Mouse (Mus musculus) kidney, embryonic 14.5 days (tissue): ENCODE results near the gene Ntrk3. TPM values are rescaled to one million over a fixed set of nuclear protein-coding genes. Genes with fewer than 3 reads are reported as not detected.

ENCODE experiments used
- ATAC-seq: fragments of 200-750 bp; cut with Nextera tagmentation; 2 replicates; pipeline ENCODE4 v1.8.0; 2017; ENCODE audit warnings: moderate number of reproducible peaks, mild to moderate bottlenecking, moderate TSS enrichment, moderate library complexity; ENCODE audit not compliant: low FRiP score, low TSS enrichment
- H3K27ac ChIP-seq: fragments of 300-500 bp; sonication (generic); 2 replicates; pipeline ENCODE4 v1.5.1; 2014; ENCODE audit warnings: low read depth, mild to moderate bottlenecking, low read length, moderate library complexity, mixed read lengths
- H3K27me3 ChIP-seq: fragments of 300-500 bp; sonication (generic); 2 replicates; pipeline ENCODE4 v1.6.1; 2014; ENCODE audit warnings: mild to moderate bottlenecking, low read length; ENCODE audit not compliant: control insufficient read depth, insufficient read depth
- H3K36me3 ChIP-seq: fragments of 300-500 bp; sonication (generic); 2 replicates; pipeline ENCODE4 v1.6.1; 2014; ENCODE audit warnings: low read length, mixed read lengths; ENCODE audit not compliant: control insufficient read depth, insufficient read depth
- H3K4me1 ChIP-seq: fragments of 300-500 bp; sonication (generic); 2 replicates; pipeline ENCODE4 v1.6.1; 2014; ENCODE audit warnings: low read length, mixed read lengths; ENCODE audit not compliant: control insufficient read depth, insufficient read depth
- H3K4me2 ChIP-seq: fragments of 300-500 bp; sonication (generic); replicated peaks from 2 replicates; pipeline ENCODE4 v1.6.1; 2014; ENCODE audit warnings: low read depth, mild to moderate bottlenecking, low read length
- H3K4me3 ChIP-seq: fragments of 300-500 bp; sonication (generic); 2 replicates; pipeline ENCODE4 v1.5.1; 2014; ENCODE audit warnings: mild to moderate bottlenecking, low read length
- H3K9ac ChIP-seq: fragments of 300-500 bp; sonication (generic); 2 replicates; pipeline ENCODE4 v1.6.1; 2014; ENCODE audit warnings: low read depth, mild to moderate bottlenecking, low read length, moderate library complexity
- H3K9me3 ChIP-seq: fragments of 300-500 bp; sonication (generic); 2 replicates; pipeline ENCODE4 v1.6.1; 2016; ENCODE audit warnings: low read length; ENCODE audit not compliant: control insufficient read depth
- WGBS: fragments of 180-500 bp; shearing (Covaris S2); extraction: QIAGEN DNeasy Blood & Tissue Kit; methylation state at CpG from one replicate; pipeline ENCODE4 v1.1.7; 2014; 5-methylcytosine and 5-hydroxymethylcytosine counted together
- polyA plus RNA-seq: library from polyadenylated mRNA; unstranded; fragments of >200 nt; fragmentation: Nextera tagmentation; extraction: Ambion mirVana; gene quantifications from 2 replicates; pipeline ENCODE4 v1.2.1, GENCODE M21; 2014

Ntrk3 gene
- polyA plus RNA-seq, 1 experiment from 2014 or later = 5.1 TPM

GRCm38 (mm10) chr7:78145251-78145650, 592.6 kb downstream of the Ntrk3 start:
- ATAC-seq = peak; percentile 79
- Histone ChIP-seq H3K9me3 (no peaks in the 10 kb centered on the region), H3K4me1 (no peaks in the 10 kb centered on the region), H3K9ac (no peak overlapping the region), H3K27me3 (no peaks in the 10 kb centered on the region), H3K4me3 (no peak overlapping the region), H3K27ac (no peak overlapping the region), H3K4me2 (no peak overlapping the region), H3K36me3 (no peaks in the 10 kb centered on the region)
- WGBS = 29% methylated on average over 4 of the region's 4 CpGs

GRCm38 (mm10) chr7:78144849-78145248, 593.0 kb downstream of the Ntrk3 start:
- no peaks in the 10 kb centered on the region for H3K36me3 ChIP-seq
- no peak overlapping the region for H3K27ac ChIP-seq
- 80% methylated on average over 3 of the region's 3 CpGs for WGBS
- no peak for ATAC-seq
- H3K9ac ChIP-seq = no peak overlapping the region
- H3K27me3 ChIP-seq = no peaks in the 10 kb centered on the region
- H3K4me1 ChIP-seq = no peaks in the 10 kb centered on the region
- H3K4me3 ChIP-seq = no peak overlapping the region
- H3K4me2 ChIP-seq = no peak overlapping the region
- no peaks in the 10 kb centered on the region for H3K9me3 ChIP-seq

- ATAC-seq = no peak
Measured at GRCm38 (mm10) chr7:78129966-78130365, 607.8 kb downstream of the Ntrk3 start.

More at GRCm38 (mm10) chr7:78129966-78130365, 607.8 kb downstream of the Ntrk3 start:
- no peaks in the 10 kb centered on the region for H3K27me3 ChIP-seq
- no peak overlapping the region for H3K4me3 ChIP-seq
- no peak overlapping the region for H3K4me2 ChIP-seq
- no peak overlapping the region for H3K9ac ChIP-seq
- H3K4me1 ChIP-seq = no peaks in the 10 kb centered on the region
- H3K27ac ChIP-seq = no peak overlapping the region
- no peaks in the 10 kb centered on the region for H3K9me3 ChIP-seq
- no peaks in the 10 kb centered on the region for H3K36me3 ChIP-seq
- 85% methylated on average over 1 of the region's 1 CpGs for WGBS

Other genes starting within 250 kb of the Ntrk3 start
- gene Mrps11, start 45.1 kb upstream of the Ntrk3 start, polyA plus RNA-seq = 83.5 and 112 TPM in 2 replicates
- gene Mrpl46, start 45.5 kb upstream of the Ntrk3 start, polyA plus RNA-seq = 71.8 and 85.4 TPM in 2 replicates
- gene Det1, start 109.3 kb upstream of the Ntrk3 start, polyA plus RNA-seq = 19.6 and 23.3 TPM in 2 replicates
- 31.7 and 36.3 TPM in 2 replicates for gene Aen, start 157.8 kb upstream of the Ntrk3 start, polyA plus RNA-seq
- gene Isg20, start 175.4 kb upstream of the Ntrk3 start, polyA plus RNA-seq = 0.96 and 1.3 TPM in 2 replicates